Mouse (Mus musculus) yolk sac, embryonic 10.5 days (tissue): Measurements from ENCODE around the gene Cib1.

ENCODE experiments used
- DNase-seq: peaks from one replicate; pipeline ENCODE4 v3.0.0-alpha.2; 2017; ENCODE audit warnings: low spot score

Gene Cib1

DNA sequence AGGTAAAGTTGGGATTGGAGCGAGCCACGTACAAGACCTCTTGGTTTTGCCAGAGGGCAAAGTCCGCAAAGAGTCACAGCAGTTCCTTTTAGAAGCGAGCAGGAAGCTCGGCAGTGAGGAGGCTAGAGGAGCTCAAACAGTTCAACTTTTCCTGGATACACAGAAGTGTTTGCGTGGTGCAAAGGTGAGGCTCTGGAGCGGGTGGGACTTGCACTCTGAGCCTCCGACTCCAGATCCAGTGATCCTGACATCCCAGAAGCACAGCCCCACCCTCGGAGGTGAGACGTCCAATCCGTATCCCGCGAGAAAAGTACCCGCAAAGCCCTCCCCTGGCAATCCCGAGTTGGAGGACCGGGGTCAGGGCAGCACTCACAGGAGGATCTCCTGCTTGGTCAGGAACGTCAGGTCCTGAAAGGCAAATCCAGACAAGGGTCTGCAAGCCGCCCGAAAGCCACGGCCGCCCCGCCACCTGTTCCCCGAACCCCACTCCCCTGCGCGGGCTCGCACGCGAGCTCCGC lies 583 bp downstream of the Cib1 start:
- DNase-seq, result peak; percentile 86

GRCm38 (mm10) chr7:80230196-80230595 lies 2.4 kb downstream of the Cib1 start:
- DNase-seq, result no peak

DNA sequence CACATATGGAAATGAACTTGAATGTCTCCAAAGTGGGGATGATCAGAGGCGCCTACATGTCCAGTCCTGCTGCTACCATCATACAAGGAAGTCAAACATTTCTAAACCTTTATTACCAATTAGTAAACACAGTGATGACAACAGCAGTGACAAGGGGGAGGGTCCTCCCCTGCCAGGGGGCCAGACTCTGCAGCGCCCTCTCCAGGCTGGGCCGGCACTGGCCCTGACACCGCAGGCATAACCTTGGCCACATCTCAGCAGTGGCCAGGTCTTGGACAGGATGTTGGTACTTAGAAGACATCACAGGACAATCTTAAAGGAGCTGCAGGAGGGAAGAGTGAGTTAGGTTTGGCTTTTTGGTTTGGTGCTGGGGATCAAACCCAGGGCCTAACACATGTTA lies 5.5 kb downstream of the Cib1 start:
- DNase-seq, result no peak

DNA sequence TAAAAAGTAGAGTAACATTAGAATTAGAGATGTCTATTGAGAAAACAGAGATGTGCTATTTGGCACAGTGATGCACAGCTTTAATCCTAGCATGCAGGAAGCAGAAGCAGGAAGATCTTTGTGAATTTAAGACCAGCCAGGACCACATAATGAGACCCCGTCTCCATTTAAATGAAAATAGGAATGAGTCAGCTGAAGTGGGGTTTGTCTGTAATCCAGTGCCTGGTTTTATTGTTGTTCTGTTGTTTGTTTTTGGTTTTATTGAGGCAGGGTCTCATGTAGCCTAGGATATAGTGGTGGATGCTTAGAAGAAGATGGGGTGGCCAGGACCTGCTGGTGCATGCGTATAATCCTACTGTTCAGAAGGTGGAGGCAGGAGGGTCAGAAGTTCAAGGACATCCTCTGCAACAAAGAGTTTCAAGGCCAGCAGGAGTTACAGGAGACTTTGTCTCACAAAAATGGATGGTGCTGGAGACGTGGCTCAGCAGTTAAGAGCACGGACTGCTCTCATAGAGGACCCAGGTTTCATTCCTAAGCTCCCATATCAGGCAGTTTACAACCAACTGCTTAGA lies 11.3 kb downstream of the Cib1 start:
- DNase-seq, result no peak

DNA sequence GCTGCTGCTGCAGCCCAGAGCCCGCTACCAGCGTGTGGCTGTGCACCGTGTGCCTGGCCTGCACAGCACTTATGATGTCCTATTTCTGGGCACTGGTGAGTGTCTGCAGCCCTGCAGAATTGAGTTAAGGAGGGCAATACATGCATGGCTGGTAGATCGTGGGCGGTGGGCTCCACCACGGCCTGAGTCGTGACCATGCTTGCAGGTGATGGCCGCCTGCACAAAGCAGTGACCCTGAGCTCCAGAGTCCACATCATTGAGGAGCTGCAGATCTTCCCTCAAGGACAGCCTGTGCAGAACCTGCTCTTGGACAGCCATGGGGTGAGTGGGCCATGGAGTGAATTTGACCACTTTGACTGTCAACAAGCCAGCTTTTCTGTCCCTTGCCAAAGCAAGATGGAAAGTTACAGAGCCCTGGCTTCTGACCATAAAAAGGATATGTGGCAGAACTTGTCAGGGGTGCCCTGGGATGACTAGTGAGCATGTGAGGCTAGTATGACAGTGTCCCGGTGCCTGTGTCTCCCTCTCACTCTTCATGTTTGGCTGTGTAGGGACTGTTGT lies 12.3 kb downstream of the Cib1 start:
- no peak for DNase-seq

GRCm38 (mm10) chr7:80218666-80219065 lies 13.9 kb downstream of the Cib1 start:
- no peak for DNase-seq

DNA sequence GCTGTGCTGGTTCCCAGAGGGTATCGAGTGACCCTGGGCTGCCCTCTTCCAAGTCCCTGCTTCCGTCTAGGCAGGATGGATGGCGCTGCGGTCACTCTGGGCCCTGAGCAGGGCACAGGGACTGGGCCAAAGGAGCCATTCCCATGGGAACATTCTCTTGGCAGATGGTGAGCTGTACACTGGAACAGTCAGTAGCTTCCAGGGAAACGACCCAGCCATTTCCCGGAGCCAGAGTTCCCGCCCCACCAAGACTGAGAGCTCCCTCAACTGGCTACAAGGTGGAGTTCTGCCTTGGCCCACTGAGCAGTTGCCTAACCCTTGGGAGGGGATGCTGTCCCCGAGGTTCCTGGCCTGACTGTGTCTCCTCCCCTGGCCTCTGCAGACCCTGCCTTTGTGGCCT lies 16.0 kb downstream of the Cib1 start:
- no peak for DNase-seq

DNA sequence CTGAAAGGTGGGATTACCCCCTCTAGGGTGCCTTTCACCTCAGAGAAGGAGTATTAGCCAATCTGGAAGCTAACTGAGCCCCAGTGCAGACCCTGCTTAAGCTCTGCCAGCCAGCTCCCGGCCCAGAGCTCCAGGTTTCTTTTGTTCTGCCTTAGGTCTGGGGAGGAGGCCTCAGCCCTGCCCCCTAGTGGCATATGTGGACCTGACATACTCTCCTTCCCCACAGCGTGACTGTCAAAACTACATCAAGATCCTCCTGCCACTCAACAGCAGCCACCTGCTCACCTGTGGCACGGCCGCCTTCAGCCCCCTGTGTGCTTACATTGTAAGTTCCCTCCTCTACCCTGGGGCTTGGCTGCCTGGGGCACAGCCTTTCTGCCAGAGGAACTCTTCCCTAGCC lies 17.2 kb downstream of the Cib1 start:
- peak; percentile 45 for DNase-seq

DNA sequence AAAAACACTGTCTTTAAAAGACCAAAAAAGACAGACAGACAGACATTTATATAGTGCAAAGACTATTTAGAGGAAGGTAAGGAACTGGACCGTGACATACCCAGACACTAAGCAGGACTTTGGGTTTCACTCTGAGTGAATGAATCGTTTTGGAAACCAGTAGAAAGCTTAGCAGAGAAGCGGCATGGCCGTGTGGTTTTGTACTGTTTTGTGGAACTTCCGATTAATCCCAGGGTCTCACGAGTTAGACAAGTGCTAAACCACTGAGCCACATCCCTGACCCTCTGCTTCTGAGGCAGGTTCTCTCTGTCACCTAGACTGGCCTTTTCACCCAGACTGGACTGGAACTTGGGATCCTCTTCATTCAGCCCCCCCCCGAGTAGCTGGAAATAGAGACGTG lies 18.2 kb downstream of the Cib1 start:
- no peak for DNase-seq

- DNase-seq, result no peak
These were observed 19.0 kb downstream of the Cib1 start for GRCm38 (mm10) chr7:80213604-80214003.

- no peak for DNase-seq
These were observed 21.6 kb downstream of the Cib1 start for GRCm38 (mm10) chr7:80210982-80211381.

DNA sequence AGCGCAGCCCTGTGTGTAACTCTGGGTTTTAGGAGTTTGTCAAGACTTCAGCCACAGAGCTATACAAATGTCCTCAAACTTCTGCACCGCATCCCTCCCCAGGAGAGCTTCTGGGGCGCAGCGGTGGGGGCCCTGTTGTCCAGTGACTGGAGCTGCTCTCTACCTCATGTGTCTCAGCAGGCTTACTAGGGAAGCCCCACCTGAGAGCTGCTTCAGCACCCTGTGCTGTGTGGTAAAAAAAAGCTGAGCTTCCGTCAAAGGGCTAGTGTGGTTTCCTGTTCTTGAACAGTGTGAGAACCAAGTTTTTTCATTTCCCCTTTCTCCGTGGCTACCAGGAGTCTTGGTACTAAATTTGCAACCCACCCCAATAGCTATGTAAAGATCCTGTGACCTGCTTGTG lies 22.9 kb downstream of the Cib1 start:
- DNase-seq, result no peak

- peak; percentile 38 for DNase-seq
These were observed 23.7 kb downstream of the Cib1 start for GRCm38 (mm10) chr7:80208738-80209430.

- no peak for DNase-seq
These were observed 24.5 kb downstream of the Cib1 start for GRCm38 (mm10) chr7:80208026-80208642.

DNA sequence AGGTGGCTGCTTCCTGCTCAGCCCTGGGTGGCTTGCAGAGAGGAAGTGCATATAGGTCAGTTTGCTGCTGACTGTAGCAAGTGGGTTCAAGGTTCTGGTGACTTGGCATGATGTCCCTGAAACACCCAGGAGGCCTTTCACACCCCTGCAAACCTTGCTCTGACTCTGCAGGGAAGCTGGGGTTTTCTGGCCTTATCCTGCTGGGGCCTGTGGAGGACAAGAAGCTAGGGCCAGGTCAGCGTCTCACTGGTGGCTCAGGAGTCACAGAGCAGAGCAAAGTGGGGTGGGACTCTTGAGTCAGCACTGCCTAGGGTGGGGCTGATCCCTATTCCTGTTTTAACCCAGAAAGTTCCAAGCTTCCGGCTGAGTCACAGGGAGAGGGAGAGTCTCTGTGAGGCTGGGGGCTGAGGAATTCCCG lies 25.3 kb downstream of the Cib1 start:
- DNase-seq, result peak; percentile 26

- peak; percentile 54 for DNase-seq
These were observed 26.7 kb downstream of the Cib1 start for GRCm38 (mm10) chr7:80205705-80206589.

DNA sequence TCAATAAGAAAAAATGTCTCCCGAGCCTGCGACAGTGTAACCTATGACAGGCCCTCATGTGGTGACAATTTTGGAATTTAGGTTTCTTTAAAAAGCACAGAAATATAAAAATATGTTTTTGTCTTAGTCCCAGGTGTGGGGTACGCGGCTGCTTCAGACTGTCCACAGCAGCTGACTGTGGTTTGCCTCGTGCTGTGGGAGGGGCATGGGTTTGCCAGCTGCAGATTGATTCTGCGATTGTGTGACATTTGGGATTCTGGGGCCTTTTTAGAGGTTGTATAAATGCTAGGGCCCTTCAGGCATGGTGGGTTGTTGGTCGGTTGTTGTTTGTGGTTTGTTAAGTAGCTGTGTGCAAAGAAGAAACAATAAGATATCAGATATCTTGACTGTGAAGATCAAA lies 27.7 kb downstream of the Cib1 start:
- DNase-seq, result no peak

- no peak for DNase-seq
These were observed 28.3 kb downstream of the Cib1 start for GRCm38 (mm10) chr7:80204362-80204761.

- no peak for DNase-seq
These were observed 28.9 kb downstream of the Cib1 start for GRCm38 (mm10) chr7:80203638-80204096.

DNA sequence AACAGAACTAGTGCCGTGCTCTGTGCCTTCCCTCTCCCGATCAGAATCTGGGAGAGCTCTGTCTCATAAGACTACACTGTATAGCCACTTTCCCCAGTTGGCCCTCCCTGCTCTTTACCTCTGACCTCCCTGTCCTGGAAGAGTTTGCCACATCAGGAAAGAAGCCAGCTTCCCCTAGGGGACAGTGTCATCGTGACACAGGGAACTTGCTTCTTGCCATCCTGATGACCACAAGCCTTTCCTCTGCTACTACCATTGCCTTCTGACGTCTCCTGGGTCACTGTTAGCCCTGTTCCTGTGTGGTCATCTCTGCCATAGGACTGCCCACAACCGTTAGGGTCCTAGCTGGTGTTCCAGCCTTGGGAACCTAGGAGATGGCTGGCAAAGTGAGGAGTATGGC lies 29.7 kb downstream of the Cib1 start:
- no peak for DNase-seq

DNA sequence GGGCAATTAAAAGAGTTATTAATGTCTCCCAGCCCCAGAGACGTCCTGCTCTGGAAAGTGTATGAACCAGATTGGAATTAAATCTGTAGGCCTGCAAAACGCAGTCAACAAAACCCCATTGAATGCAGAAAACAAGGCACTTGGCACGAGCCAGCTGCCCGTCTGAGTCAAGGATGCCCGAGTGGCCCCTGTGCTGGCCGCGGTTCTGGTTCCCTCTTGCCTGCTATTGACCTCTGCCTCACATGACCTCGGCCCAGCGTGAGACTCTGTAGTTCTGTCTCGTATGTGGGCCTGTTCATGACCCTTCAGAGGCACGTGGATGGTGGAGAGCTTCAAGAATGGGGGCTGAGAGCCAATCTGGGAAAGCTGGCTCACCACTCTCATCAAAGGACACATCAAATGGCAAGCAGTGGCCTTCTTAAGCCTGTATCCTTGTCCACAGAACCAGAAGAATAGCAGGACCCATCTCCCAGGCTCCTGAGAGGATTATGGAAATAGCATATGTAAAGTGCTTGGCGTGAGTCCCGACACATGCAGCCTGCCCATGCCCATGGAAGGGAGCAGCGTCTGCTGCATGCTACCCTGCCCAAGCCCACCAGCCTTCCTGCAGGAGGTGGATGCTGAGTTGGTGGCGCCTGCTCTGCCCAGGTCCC lies 30.6 kb downstream of the Cib1 start:
- no peak for DNase-seq
